Mouse (Mus musculus): ENCODE results near the gene Sbpl. TPM values are rescaled to one million over a fixed set of nuclear protein-coding genes. Genes with fewer than 3 reads are reported as not detected.
"Not testable (repeated sequence)": the region's sequence is repeated elsewhere in the genome, so short reads cannot be mapped to it uniquely, and the experiment has no call there.

Sbpl gene
- polyA plus RNA-seq, 1 experiment from 2014 or later = not detected

- 78% methylated on average over 4 of the region's 4 CpGs for WGBS
- not testable (repeated sequence) for ATAC-seq (ENCODE audit: low FRiP score, low read depth); H3K9me3 ChIP-seq
Measured at GRCm38 (mm10) chr17:23950828-23951227, 4.2 kb downstream of the Sbpl start.

DNA sequence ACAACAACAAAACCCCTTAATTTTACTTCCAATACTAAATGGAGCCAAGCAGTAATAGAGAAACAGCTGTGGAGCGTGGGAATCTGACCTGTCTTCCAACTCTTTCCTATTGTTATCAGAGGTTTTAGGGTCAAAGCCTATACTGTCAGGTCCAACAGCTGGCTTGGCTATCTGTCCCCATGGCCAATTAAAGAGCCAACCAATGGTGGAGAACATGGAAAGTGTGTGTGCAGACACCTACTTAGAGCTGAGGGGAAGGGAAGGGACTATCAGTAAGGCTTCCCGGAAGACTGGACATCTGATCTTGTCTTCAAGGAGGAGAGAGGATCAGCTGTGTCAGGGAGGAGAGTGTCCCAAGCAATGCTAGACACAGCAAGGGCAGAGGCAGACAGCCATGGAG, 6.0 kb downstream of the Sbpl start:
- no peaks in the 10 kb centered on the region for H3K9me3 ChIP-seq
- H3K36me3 ChIP-seq = no peaks in the 10 kb centered on the region
- no peak overlapping the region for H3K9ac ChIP-seq
- H3K4me2 ChIP-seq (replicated peaks) = no peak overlapping the region
- no peak for ATAC-seq (ENCODE audit: low FRiP score, low read depth)
- H3K4me3 ChIP-seq = no peak overlapping the region
- H3K27ac ChIP-seq = no peak overlapping the region
- H3K27me3 ChIP-seq = no peaks in the 10 kb centered on the region
- H3K4me1 ChIP-seq = no peaks in the 10 kb centered on the region
- 88% methylated on average over 2 of the region's 2 CpGs for WGBS

More at GRCm38 (mm10) chr17:23950828-23951227, 4.2 kb downstream of the Sbpl start:
- H3K27me3 ChIP-seq; H3K27ac ChIP-seq; H3K9ac ChIP-seq; H3K4me1 ChIP-seq; H3K4me2 ChIP-seq (replicated peaks); H3K4me3 ChIP-seq; H3K36me3 ChIP-seq: not testable (repeated sequence)

GRCm38 (mm10) chr17:23947486-23947885, 7.6 kb downstream of the Sbpl start:
- not testable (repeated sequence) for ATAC-seq (ENCODE audit: low FRiP score, low read depth); H3K9me3 ChIP-seq; H3K4me1 ChIP-seq; H3K27me3 ChIP-seq; H3K4me3 ChIP-seq; H3K27ac ChIP-seq; H3K4me2 ChIP-seq (replicated peaks); H3K9ac ChIP-seq; H3K36me3 ChIP-seq
- WGBS = 82% methylated on average over 4 of the region's 4 CpGs

- H3K36me3 ChIP-seq = no peaks in the 10 kb centered on the region
- ATAC-seq (ENCODE audit: low FRiP score, low read depth) = no peak
- H3K27me3 ChIP-seq = no peaks in the 10 kb centered on the region
- no peak within 1 kb of the TSS for H3K4me3 ChIP-seq
- H3K4me1 ChIP-seq = no peaks in the 10 kb centered on the region
- H3K4me2 ChIP-seq (replicated peaks) = no peak within 1 kb of the TSS
- H3K9ac ChIP-seq = no peak within 1 kb of the TSS
- no peaks in the 10 kb centered on the region for H3K9me3 ChIP-seq
- no peak within 1 kb of the TSS for H3K27ac ChIP-seq
Measured at GRCm38 (mm10) chr17:23941372-23941771, 13.7 kb downstream of the Sbpl start, which contains the start of gene Sbp. Gene Sbp, plus strand, starts transcription at chr17:23941672.

DNA sequence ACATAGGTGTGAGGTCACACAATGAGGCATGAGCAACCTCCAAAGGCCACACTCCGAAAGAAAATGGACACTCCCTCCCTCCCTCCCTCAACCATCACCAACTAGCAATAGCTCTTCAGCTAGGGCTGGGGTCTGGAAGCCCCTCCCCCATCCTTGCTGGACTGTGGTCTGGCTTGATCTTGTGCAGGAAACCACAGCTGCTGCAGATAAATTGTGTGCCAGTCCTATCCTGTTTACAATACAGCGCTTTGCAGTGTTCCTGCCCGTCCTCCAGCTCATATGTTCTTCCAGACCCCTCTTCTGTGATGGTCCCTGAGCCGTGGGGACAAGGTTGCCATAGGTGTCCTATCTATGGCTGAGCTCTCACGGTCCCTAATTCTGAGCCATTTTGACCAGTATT, 23.9 kb downstream of the Sbpl start:
- Histone ChIP-seq H3K4me3 (no peak overlapping the region), H3K4me2 (replicated peaks) (no peak overlapping the region), H3K27ac (no peak overlapping the region), H3K27me3 (no peaks in the 10 kb centered on the region), H3K4me1 (no peaks in the 10 kb centered on the region), H3K36me3 (no peaks in the 10 kb centered on the region), H3K9me3 (no peaks in the 10 kb centered on the region), H3K9ac (no peak overlapping the region)
- WGBS = 74% methylated on average over 5 of the region's 5 CpGs
- no peak for ATAC-seq (ENCODE audit: low FRiP score, low read depth)

GRCm38 (mm10) chr17:23925090-23925493, 30.0 kb downstream of the Sbpl start:
- H3K9me3 ChIP-seq = no peaks in the 10 kb centered on the region
- peak overlapping the region; percentile 74 for H3K9ac ChIP-seq
- ATAC-seq (ENCODE audit: low FRiP score, low read depth) = peak; percentile 78
- peak overlapping the region; percentile 57 for H3K4me3 ChIP-seq
- peak overlapping the region; percentile 76 for H3K4me2 ChIP-seq (replicated peaks)
- under 1% methylated on average over 14 of the region's 14 CpGs for WGBS
- H3K27me3 ChIP-seq = no peaks in the 10 kb centered on the region
- no peaks in the 10 kb centered on the region for H3K36me3 ChIP-seq
- peak overlapping the region; percentile 94 for H3K27ac ChIP-seq
- H3K4me1 ChIP-seq = peaks cover 9% of the 10 kb centered on the region

DNA sequence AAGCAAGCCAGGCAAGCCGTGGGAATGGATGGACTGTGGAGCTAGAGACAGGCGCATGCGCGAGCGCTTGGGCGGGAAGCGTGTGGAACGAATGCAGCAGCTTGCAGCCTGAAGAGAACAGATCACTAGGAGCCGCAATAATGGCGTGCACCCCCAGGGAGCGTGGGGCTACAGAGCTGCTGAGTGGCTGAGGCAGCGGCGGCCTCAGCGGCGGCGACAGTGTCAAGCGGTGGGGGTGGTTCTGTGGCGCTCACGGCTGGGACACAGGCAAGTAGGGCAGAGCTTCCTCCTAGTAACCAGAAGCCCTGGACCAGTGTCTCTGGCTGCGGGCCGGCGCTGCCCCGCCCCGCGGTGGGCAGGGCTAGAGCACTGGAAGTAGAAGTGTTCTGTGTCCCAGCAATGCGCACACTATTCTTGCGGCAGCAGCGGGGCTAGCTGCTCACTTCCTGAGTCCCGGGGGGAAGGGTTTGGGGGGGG, 30.5 kb downstream of the Sbpl start:
- Histone ChIP-seq H3K27me3 (no peaks in the 10 kb centered on the region), H3K36me3 (no peaks in the 10 kb centered on the region), H3K4me1 (peaks cover 9% of the 10 kb centered on the region), H3K9ac (peak overlapping the region; percentile 74), H3K27ac (peak overlapping the region; percentile 94), H3K4me3 (peak overlapping the region; percentile 57), H3K9me3 (no peaks in the 10 kb centered on the region), H3K4me2 (replicated peaks) (peak overlapping the region; percentile 76)
- WGBS = 0% methylated on average over 29 of the region's 29 CpGs
- peak; percentile 98 for ATAC-seq (ENCODE audit: low FRiP score, low read depth)

DNA sequence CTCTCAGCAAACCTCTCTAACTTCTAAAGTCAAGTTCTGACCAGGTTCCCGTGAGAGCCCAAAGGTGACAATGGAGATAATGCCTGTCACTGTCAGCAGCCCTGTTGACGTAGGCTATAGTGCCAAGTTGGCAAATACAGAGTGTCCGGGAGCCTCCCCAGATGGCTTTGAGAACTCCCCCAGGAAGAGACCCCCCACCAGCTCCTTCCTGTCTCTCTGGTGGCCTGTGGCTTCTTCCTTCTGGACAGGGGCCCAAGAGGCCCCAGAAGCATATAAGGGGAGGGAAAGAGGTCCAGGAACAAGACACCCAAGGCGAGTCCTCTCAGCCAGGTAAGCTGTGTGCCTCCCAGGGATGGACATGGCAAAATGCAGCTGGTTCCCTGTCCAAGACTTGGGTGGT, 37.9 kb downstream of the Sbpl start, which contains the start of gene Dcpp3:
TSS of gene Dcpp3 (plus strand) at position 301 of the 400 bp plus-strand sequence.
- not testable (repeated sequence) for H3K4me2 ChIP-seq (replicated peaks); H3K27me3 ChIP-seq; H3K9me3 ChIP-seq; H3K4me1 ChIP-seq; H3K36me3 ChIP-seq; ATAC-seq (ENCODE audit: low FRiP score, low read depth); H3K9ac ChIP-seq; H3K27ac ChIP-seq; H3K4me3 ChIP-seq
- 81% methylated on average over 4 of the region's 4 CpGs for WGBS

Other genes starting within 250 kb of the Sbpl start
- 2.3 and 3.0 TPM in 2 replicates for gene 1520401A03Rik, start 232.5 kb downstream of the Sbpl start, polyA plus RNA-seq (2015; fragmentation: Nextera tagmentation; extraction: Ambion mirVana)
- gene Pkmyt1, start 228.9 kb downstream of the Sbpl start, polyA plus RNA-seq (2015; fragmentation: Nextera tagmentation; extraction: Ambion mirVana) = 47.5 and 52.8 TPM in 2 replicates
- 15.5 and 16.1 TPM in 2 replicates for gene Paqr4, start 214.4 kb downstream of the Sbpl start, polyA plus RNA-seq (2015; fragmentation: Nextera tagmentation; extraction: Ambion mirVana)
- gene Kremen2, start 209.4 kb downstream of the Sbpl start, polyA plus RNA-seq (2015; fragmentation: Nextera tagmentation; extraction: Ambion mirVana) = 39.5 and 46.3 TPM in 2 replicates
- gene Flywch1, start 183.7 kb downstream of the Sbpl start, polyA plus RNA-seq (2015; fragmentation: Nextera tagmentation; extraction: Ambion mirVana) = 103 and 107 TPM in 2 replicates
- 68.0 and 70.5 TPM in 2 replicates for gene Flywch2, start 169.2 kb downstream of the Sbpl start, polyA plus RNA-seq (2015; fragmentation: Nextera tagmentation; extraction: Ambion mirVana)
- 606 and 615 TPM in 2 replicates for gene Srrm2, start 164.7 kb downstream of the Sbpl start, polyA plus RNA-seq (2015; fragmentation: Nextera tagmentation; extraction: Ambion mirVana)
- gene Elob, start 126.1 kb downstream of the Sbpl start, polyA plus RNA-seq (2015; fragmentation: Nextera tagmentation; extraction: Ambion mirVana) = 1,219 and 1,256 TPM in 2 replicates
- not detected in 2 replicates for gene Prss33, start 119.2 kb downstream of the Sbpl start, polyA plus RNA-seq (2015; fragmentation: Nextera tagmentation; extraction: Ambion mirVana)
- not detected in 2 replicates for gene Prss32, start 111.4 kb downstream of the Sbpl start, polyA plus RNA-seq (2015; fragmentation: Nextera tagmentation; extraction: Ambion mirVana)
- 1.7 and 2.4 TPM in 2 replicates for gene Prss41, start 111.1 kb downstream of the Sbpl start, polyA plus RNA-seq (2015; fragmentation: Nextera tagmentation; extraction: Ambion mirVana)
- not detected in 2 replicates for gene Prss21, start 87.2 kb downstream of the Sbpl start, polyA plus RNA-seq (2015; fragmentation: Nextera tagmentation; extraction: Ambion mirVana)
- not detected in 2 replicates for gene Dcpp1, start 74.4 kb downstream of the Sbpl start, polyA plus RNA-seq (2015; fragmentation: Nextera tagmentation; extraction: Ambion mirVana)
- not detected in 2 replicates for gene Dcpp2, start 74.4 kb downstream of the Sbpl start, polyA plus RNA-seq (2015; fragmentation: Nextera tagmentation; extraction: Ambion mirVana)
- gene Dcpp3, start 37.8 kb downstream of the Sbpl start, polyA plus RNA-seq (2015; fragmentation: Nextera tagmentation; extraction: Ambion mirVana) = not detected in 2 replicates
- not detected in 2 replicates for gene Sbp, start 13.6 kb downstream of the Sbpl start, polyA plus RNA-seq (2015; fragmentation: Nextera tagmentation; extraction: Ambion mirVana)
- not detected in 2 replicates for gene Prss30, start 25.3 kb upstream of the Sbpl start, polyA plus RNA-seq (2015; fragmentation: Nextera tagmentation; extraction: Ambion mirVana)
- gene Prss22, start 42.8 kb upstream of the Sbpl start, polyA plus RNA-seq (2015; fragmentation: Nextera tagmentation; extraction: Ambion mirVana) = 0.47 and 0.60 TPM in 2 replicates
- gene Prss27, start 82.9 kb upstream of the Sbpl start, polyA plus RNA-seq (2015; fragmentation: Nextera tagmentation; extraction: Ambion mirVana) = 0.52 and 0.55 TPM in 2 replicates
- 75.7 and 77.4 TPM in 2 replicates for gene Kctd5, start 118.2 kb upstream of the Sbpl start, polyA plus RNA-seq (2015; fragmentation: Nextera tagmentation; extraction: Ambion mirVana)
- gene Pdpk1, start 195.7 kb upstream of the Sbpl start, polyA plus RNA-seq (2015; fragmentation: Nextera tagmentation; extraction: Ambion mirVana) = 37.9 and 38.2 TPM in 2 replicates
- gene Amdhd2, start 208.5 kb upstream of the Sbpl start, polyA plus RNA-seq (2015; fragmentation: Nextera tagmentation; extraction: Ambion mirVana) = 36.9 and 38.1 TPM in 2 replicates
- gene Atp6v0c, start 214.4 kb upstream of the Sbpl start, polyA plus RNA-seq (2015; fragmentation: Nextera tagmentation; extraction: Ambion mirVana) = 446 and 468 TPM in 2 replicates

All from limb, embryonic 13.5 days (tissue).